Mouse (Mus musculus): Measurements from ENCODE around the gene Enpp7. TPM values are rescaled to one million over a fixed set of nuclear protein-coding genes. Genes with fewer than 3 reads are reported as not detected.

The Enpp7 gene
- polyA plus RNA-seq, 1 experiment from 2014 or later: not detected

GRCm38 (mm10) chr11:119023616-119023980, 35.6 kb downstream of the Enpp7 start:
- peak overlapping the region; percentile 93 for H3K4me3 ChIP-seq
- peaks cover 36% of the 10 kb centered on the region for H3K27me3 ChIP-seq (ENCODE audit: insufficient read depth, poor library complexity, severe bottlenecking)
- peak; percentile 77 for DNase-seq (ENCODE audit: low spot score)
- peaks cover 57% of the 10 kb centered on the region for H3K4me1 ChIP-seq (replicated peaks)
- H3K36me3 ChIP-seq: peaks cover 43% of the 10 kb centered on the region
- under 1% methylated on average over 15 of the region's 15 CpGs for WGBS
- H3K9me3 ChIP-seq: no peaks in the 10 kb centered on the region
- H3K27ac ChIP-seq: peak overlapping the region; percentile 99

- Histone ChIP-seq H3K27me3 (ENCODE audit: insufficient read depth, poor library complexity, severe bottlenecking) (peaks cover 30% of the 10 kb centered on the region), H3K27ac (peak overlapping the region; percentile 99), H3K4me3 (peak overlapping the region; percentile 93), H3K4me1 (replicated peaks) (peaks cover 64% of the 10 kb centered on the region), H3K36me3 (peaks cover 50% of the 10 kb centered on the region), H3K9me3 (no peaks in the 10 kb centered on the region)
- no peak for DNase-seq (ENCODE audit: low spot score)
- 26% methylated on average over 7 of the region's 7 CpGs for WGBS
Measured at GRCm38 (mm10) chr11:119024260-119024659, 36.3 kb downstream of the Enpp7 start.

- H3K4me1 ChIP-seq (replicated peaks): peaks cover 72% of the 10 kb centered on the region
- peaks cover 68% of the 10 kb centered on the region for H3K36me3 ChIP-seq
- peak overlapping the region; percentile 31; the same call in 1 of the 2 replicates for H3K27ac ChIP-seq
Measured at GRCm38 (mm10) chr11:119026203-119026602, 38.2 kb downstream of the Enpp7 start.

GRCm38 (mm10) chr11:119033874-119034558, 46.0 kb downstream of the Enpp7 start:
- no peaks in the 10 kb centered on the region for H3K9me3 ChIP-seq
- peaks cover 66% of the 10 kb centered on the region for H3K4me1 ChIP-seq (replicated peaks)
- peaks cover 30% of the 10 kb centered on the region for H3K36me3 ChIP-seq
- DNase-seq (ENCODE audit: low spot score): peak; percentile 84
- peak overlapping the region; percentile 39 for H3K4me3 ChIP-seq
- H3K27ac ChIP-seq: no peak overlapping the region
- H3K27me3 ChIP-seq (ENCODE audit: insufficient read depth, poor library complexity, severe bottlenecking): peaks cover 61% of the 10 kb centered on the region
- WGBS: under 1% methylated on average over 26 of the region's 26 CpGs

More at GRCm38 (mm10) chr11:119026203-119026602, 38.2 kb downstream of the Enpp7 start:
- no peak for DNase-seq (ENCODE audit: low spot score)
- peak overlapping the region; percentile 93 for H3K4me3 ChIP-seq
- peaks cover 10% of the 10 kb centered on the region for H3K27me3 ChIP-seq (ENCODE audit: insufficient read depth, poor library complexity, severe bottlenecking)
- H3K9me3 ChIP-seq: no peaks in the 10 kb centered on the region
- 73% methylated on average over 12 of the region's 12 CpGs for WGBS

- under 1% methylated on average over 19 of the region's 19 CpGs for WGBS
- peaks cover 66% of the 10 kb centered on the region for H3K4me1 ChIP-seq (replicated peaks)
- peak; percentile 23 for DNase-seq (ENCODE audit: low spot score)
- H3K27ac ChIP-seq: no peak overlapping the region
- H3K4me3 ChIP-seq: peak overlapping the region; percentile 39
- H3K27me3 ChIP-seq (ENCODE audit: insufficient read depth, poor library complexity, severe bottlenecking): peaks cover 68% of the 10 kb centered on the region
- peaks cover 28% of the 10 kb centered on the region for H3K36me3 ChIP-seq
- no peaks in the 10 kb centered on the region for H3K9me3 ChIP-seq
Measured at GRCm38 (mm10) chr11:119034635-119035034, 46.6 kb downstream of the Enpp7 start.

- Histone ChIP-seq H3K27me3 (ENCODE audit: insufficient read depth, poor library complexity, severe bottlenecking) (peaks cover 72% of the 10 kb centered on the region), H3K27ac (no peak overlapping the region), H3K4me1 (replicated peaks) (peaks cover 67% of the 10 kb centered on the region), H3K9me3 (no peaks in the 10 kb centered on the region), H3K36me3 (peaks cover 22% of the 10 kb centered on the region), H3K4me3 (peak overlapping the region; percentile 32)
- WGBS: 1% methylated on average over 21 of the region's 21 CpGs
- no peak for DNase-seq (ENCODE audit: low spot score)
Measured at GRCm38 (mm10) chr11:119035094-119035685, 47.2 kb downstream of the Enpp7 start.

- DNase-seq (ENCODE audit: low spot score): peak; percentile 69
- Histone ChIP-seq H3K9me3 (no peaks in the 10 kb centered on the region), H3K27me3 (ENCODE audit: insufficient read depth, poor library complexity, severe bottlenecking) (peaks cover 72% of the 10 kb centered on the region), H3K36me3 (peaks cover 17% of the 10 kb centered on the region), H3K4me3 (peak overlapping the region; percentile 32), H3K27ac (no peak overlapping the region; the same call in 1 of the 2 replicates), H3K4me1 (replicated peaks) (peaks cover 72% of the 10 kb centered on the region)
- WGBS: 0% methylated on average over 21 of the region's 21 CpGs
Measured at GRCm38 (mm10) chr11:119035686-119036165, 47.7 kb downstream of the Enpp7 start.

- under 1% methylated on average over 15 of the region's 15 CpGs for WGBS
- Histone ChIP-seq H3K4me1 (replicated peaks) (peaks cover 78% of the 10 kb centered on the region), H3K27me3 (ENCODE audit: insufficient read depth, poor library complexity, severe bottlenecking) (peaks cover 76% of the 10 kb centered on the region), H3K36me3 (peaks cover 11% of the 10 kb centered on the region), H3K4me3 (peak overlapping the region; percentile 80; the same call in 1 of the 2 replicates), H3K27ac (no peak overlapping the region), H3K9me3 (no peaks in the 10 kb centered on the region)
- DNase-seq (ENCODE audit: low spot score): no peak
Measured at GRCm38 (mm10) chr11:119036447-119036846, 48.5 kb downstream of the Enpp7 start.

GRCm38 (mm10) chr11:119036934-119037779, 49.2 kb downstream of the Enpp7 start:
- WGBS: under 1% methylated on average over 57 of the region's 57 CpGs
- Histone ChIP-seq H3K4me3 (peak overlapping the region; percentile 80), H3K27ac (peak overlapping the region; percentile 62; the same call in 1 of the 2 replicates), H3K4me1 (replicated peaks) (peaks cover 86% of the 10 kb centered on the region), H3K9me3 (no peaks in the 10 kb centered on the region), H3K27me3 (ENCODE audit: insufficient read depth, poor library complexity, severe bottlenecking) (peaks cover 83% of the 10 kb centered on the region), H3K36me3 (peaks cover 11% of the 10 kb centered on the region)
- peak; percentile 73 for DNase-seq (ENCODE audit: low spot score)

- Histone ChIP-seq H3K4me1 (replicated peaks) (peaks cover 93% of the 10 kb centered on the region), H3K9me3 (no peaks in the 10 kb centered on the region), H3K27ac (no peak overlapping the region), H3K36me3 (peaks cover 11% of the 10 kb centered on the region), H3K27me3 (ENCODE audit: insufficient read depth, poor library complexity, severe bottlenecking) (peaks cover 90% of the 10 kb centered on the region), H3K4me3 (peak overlapping the region; percentile 80)
- WGBS: under 1% methylated on average over 18 of the region's 18 CpGs
- peak; percentile 43 for DNase-seq (ENCODE audit: low spot score)
Measured at GRCm38 (mm10) chr11:119037780-119038401, 49.9 kb downstream of the Enpp7 start.

- no peak for DNase-seq (ENCODE audit: low spot score)
- peaks cover 11% of the 10 kb centered on the region for H3K36me3 ChIP-seq
- no peaks in the 10 kb centered on the region for H3K9me3 ChIP-seq
- 0 out of 2 replicates have a peak overlapping the region, but pooled peaks have one; percentile 17 for H3K27ac ChIP-seq
- peaks cover 92% of the 10 kb centered on the region for H3K4me1 ChIP-seq (replicated peaks)
- H3K27me3 ChIP-seq (ENCODE audit: insufficient read depth, poor library complexity, severe bottlenecking): peaks cover 90% of the 10 kb centered on the region
- 20% methylated on average over 22 of the region's 22 CpGs for whole genome bisulfite sequencing
- H3K4me3 ChIP-seq: peak overlapping the region; percentile 80
Measured at GRCm38 (mm10) chr11:119038744-119039484, 50.9 kb downstream of the Enpp7 start.

Data from hindbrain, embryonic 10.5 days (tissue).